Mouse (Mus musculus): ENCODE measurements around the gene Olfr1222.
"Not testable (repeated sequence)": the region's sequence is repeated elsewhere in the genome, so short reads cannot be mapped to it uniquely, and the experiment has no call there.

Olfr1222 gene

DNA sequence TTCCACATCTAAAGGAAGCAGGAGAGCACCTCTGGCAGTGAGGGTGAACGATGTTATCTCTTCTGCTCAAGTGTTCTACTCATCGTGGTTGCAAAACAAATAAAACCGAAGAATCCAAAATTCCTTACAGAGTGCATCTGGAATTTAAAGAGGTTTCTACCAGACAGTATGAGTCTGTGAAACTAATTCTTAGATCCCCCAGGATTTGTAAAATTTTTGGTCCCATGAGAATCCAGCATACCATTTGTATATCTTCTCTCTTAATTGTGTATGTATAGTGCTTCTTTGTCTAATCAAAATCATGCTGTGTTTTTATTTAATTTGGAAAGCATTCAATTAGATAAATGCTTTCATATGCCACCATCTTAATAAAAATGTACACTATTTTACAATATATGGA, at the start of gene Olfr1222:
Gene Olfr1222 (minus strand): TSS at position 101 of the 400 bp plus-strand sequence.
- no peak for DNase-seq

DNA sequence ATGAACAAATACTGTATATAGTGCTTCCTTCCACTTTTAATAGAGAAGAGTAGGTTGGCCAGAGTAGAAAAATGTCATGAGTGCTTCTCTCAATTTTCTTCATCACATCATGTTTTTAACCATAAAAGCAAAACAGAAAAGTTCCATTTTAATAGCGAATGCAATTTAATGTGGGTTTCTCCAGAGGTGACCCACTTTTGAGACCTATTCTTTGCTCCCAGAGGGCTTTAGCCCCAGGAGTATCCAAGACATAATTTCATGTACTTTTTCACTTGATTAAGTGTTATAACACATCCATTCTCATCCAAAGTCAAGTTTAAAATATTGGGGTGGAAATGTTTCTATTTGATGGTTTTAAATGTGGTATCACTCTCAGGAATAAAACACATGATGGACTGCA, 41.7 kb upstream of the Olfr1222 start, which contains the start of gene Olfr1225:
Gene Olfr1225 (minus strand): TSS at position 101 of the 400 bp plus-strand sequence.
- no peak for DNase-seq

DNA sequence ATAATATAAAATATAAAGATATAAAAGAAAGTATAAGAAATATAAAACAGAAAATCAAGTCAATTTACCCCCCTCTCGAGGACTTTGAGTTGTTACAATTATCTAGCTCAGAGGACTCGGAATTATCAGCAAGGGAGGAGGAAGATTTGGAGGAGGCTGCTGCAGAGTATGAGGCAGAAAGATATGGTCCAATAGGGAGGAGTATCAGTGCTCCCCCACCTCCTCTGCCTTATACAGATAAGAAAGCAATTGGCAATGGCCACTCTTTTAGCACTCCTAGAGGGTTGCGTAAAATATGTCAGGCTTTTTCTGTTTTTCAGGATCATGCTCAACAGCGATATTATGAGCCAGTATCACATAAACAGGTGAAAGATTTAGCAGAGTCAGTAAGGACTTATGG, 31.9 kb upstream of the Olfr1222 start:
- DNase-seq: not testable (repeated sequence)

DNA sequence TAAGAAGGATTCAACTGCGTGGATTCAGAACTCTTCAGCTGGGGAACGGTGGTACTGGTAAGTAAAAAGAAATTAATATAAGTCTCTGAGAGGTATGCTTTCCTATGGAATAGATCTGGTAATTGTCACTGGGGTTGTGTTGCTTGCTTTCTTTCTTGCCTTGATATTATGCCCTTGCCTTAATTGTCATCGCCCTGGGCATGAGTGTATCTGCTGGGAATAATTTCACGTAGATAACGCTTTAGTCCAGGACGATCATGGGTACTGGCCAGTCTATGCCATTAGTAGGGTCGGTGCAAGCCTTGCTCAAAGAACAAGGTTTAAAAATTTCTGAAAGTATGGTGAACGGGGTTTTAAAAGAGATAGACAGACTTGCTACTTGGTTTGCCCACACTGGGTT, 31.1 kb upstream of the Olfr1222 start, which contains the start of gene Olfr1224-ps1:
Gene Olfr1224-ps1 (minus strand): TSS at position 101 of the 400 bp plus-strand sequence.
- not testable (repeated sequence) for DNase-seq

DNA sequence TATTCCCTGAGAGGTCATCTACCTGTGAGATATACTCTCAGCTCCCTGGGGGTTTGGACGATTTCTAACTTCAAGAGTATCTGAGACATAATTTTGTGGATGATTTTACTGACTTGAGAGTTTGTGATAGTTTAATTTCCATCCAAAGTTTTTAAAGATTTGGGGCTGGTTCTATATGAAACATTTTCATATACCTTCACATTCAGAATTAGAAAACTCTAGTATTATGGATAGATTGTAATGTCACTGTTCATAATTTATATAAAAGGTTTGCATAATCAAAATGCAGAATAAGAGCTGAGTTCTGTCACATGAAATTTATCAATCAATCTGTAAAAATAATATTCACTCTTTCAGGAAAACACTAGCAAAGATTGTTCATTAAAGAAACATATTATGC, 18.6 kb upstream of the Olfr1222 start, which contains the start of gene Olfr1223:
Gene Olfr1223 (minus strand): TSS at position 101 of the 400 bp plus-strand sequence.
- no peak for DNase-seq

DNA sequence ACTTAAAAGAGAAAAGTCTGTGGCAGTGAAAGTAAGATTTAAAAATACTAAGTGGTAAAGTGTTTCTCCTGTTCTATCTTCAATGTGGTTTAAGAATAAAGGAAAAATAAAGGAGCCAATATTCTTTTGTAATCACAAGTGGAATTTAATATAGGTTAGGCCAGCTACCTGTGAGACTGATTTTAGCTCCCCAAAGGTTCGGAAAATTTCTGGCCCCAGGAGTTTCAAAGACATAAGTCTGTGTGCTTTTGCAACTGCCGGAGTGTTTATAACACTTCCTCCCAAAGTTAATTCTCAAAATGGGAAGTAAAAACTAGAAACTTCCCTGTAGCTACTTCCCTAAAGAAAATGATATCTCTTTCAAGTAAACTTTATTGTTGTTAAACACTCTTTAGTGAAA, 15.7 kb downstream of the Olfr1222 start, which contains the start of gene Olfr1221:
Gene Olfr1221 (minus strand): TSS at position 101 of the 400 bp plus-strand sequence.
- DNase-seq: no peak

DNA sequence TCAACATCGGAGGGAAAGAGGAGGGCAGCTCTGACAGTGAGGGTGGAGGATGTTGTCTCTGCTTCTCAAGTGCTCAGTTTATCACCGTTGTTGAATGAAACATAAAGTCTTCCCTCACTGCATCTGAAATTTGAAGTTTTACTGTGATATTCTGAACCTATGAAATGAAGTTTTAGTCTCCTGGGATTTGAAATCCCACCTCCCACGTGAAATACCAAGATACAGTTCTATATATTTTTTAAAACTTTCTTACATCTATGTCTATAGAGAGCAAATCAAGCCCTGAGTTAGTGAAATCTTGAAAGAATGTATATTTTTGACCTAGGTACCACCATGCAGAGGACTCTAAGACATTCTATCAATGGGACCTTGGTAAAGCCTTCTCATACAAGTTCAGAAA, 26.1 kb downstream of the Olfr1222 start, which contains the start of gene Olfr1220:
Gene Olfr1220 (minus strand): TSS at position 101 of the 400 bp plus-strand sequence.
- no peak for DNase-seq

DNA sequence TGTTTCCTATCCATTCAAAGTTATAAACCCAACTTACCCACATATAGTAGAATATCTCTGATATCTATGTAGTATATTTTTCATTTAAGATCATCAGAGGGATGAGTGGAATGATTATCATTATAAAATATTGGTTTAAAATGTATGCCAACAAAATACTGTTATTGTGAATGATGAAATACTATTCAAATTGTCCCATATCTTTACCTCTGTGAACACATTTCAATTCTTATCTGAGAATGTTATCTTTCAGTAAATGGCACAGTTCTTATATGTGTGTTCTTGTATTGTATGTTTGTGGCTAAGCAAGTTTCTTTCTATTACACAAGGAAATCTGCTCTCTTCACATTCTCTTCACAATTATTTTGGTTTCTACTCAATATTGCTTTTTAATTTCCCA, 27.2 kb downstream of the Olfr1222 start:
- DNase-seq: no peak

DNA sequence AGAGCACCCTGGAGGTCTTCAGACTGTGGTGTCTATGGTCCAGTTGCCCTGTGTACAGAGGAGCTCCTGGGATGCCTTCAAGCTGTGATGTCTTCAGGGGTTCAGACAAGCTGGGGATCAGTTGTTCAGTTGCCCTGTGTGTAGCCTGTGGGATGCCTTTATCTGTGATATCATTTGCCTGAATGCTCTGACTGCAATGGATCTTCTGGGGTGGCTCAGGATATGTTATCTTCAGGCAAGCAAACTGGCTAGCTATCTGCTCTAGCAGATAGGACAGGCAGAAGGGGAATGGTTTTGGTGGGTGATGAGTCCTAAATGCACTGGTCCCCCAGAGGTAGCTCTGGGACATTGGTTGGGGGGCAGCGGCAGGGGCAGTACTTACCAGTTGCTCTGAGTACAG, 39.0 kb downstream of the Olfr1222 start:
- DNase-seq: no peak

DNA sequence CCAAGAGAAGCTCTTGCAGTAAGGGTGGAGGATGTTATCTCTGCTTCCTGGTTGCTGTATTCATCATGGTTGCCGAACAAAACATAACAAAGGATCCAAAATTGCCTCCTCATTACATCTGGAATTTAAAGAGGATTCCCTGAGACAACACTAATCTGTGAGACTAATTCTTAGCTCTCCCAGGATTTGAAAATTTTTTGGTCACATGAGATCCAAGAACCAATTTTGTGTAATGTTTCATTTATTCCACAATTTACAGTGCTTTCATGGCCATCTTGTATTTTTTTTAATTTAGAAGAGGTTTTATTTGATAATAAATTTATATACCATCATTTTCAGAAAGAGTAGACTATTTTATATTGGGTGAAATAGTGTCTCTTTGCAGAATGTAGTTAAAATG, 49.4 kb downstream of the Olfr1222 start, which contains the start of gene Olfr1219:
Gene Olfr1219 (minus strand): TSS at position 101 of the 400 bp plus-strand sequence.
- no peak for DNase-seq

DNA sequence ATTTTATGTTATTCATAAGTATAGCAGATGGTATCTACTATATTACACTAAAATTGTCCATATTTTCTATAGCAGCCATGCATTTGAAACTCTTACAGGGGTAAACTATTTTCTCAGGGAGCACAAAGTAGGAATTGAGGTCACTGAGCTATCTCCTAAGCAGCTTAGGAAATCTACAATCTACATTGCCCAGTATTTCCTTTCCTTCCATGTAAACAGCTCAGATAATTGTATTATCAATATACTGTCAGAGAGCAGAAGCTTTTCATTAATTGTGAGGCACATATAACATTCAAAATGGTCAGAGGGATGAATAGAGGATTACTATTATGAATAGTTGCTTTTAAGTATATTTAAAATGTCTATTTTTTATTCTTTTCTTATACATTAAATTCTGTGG, 51.4 kb downstream of the Olfr1222 start:
- DNase-seq: no peak

Data from cerebellum, postnatal 25 days (tissue).